Comparison of ENCODE assay signal across 9 mouse cellular contexts in the genomic region with DNA sequence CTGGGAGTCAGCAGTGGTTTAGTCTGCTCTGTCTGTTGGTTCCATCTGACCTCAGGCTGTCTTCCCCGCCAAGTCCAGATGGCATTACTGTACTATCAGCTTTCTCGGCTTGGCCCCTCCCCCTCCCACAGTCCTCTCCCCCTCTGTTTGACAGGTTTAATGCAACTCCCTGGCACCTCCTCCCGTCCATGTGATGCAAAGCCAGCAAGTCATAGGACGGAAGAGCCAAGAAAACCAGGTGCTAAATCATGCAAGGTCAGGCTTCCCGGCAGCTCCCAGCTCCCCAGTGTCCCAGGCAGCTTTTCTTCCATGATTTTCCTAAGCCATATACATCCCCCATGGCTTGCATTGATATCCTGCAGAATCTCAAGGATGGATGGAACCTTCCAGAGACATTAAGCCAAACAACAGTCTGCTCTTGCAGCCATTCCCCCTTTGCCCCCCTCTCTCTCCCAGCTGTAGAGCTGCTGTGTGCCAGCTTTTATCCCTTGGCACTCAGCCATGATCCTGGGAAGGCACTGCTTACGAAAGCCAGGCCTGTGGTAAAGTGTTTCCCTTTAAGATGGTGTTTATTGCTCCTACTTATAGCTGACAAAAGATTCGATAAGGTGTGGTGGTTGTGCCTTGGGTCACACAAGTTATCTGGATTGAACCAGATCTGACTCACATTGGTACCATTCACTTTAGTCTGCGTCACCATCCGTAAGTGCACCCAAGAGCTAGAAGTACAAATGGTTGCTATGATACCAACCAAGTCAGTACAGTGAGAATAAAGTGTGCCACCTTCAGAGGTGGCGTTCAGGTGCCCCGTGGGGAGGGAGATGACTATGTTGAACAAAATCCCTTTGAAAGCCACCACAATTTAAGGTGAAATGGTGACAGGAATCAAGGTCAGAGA. TPM values are rescaled to one million over a fixed set of nuclear protein-coding genes. Genes with fewer than 3 reads are reported as not detected.
DNase-seq lines count a peak whose midpoint lies in the region; ATAC-seq and TF ChIP-seq lines count a peak whose summit lies in the region.
"Had no signal": no experiment of that assay in that cellular context is flagged by ENCODE, and none has a peak within 500 bp of the region (broad histone marks: within the 10 kb centered on the region; RNA-seq: fewer than 3 reads in every experiment).

No protein-coding gene starts in this region.

- no peak overlapping the region for H3K4me3 ChIP-seq in forebrain, postnatal 0 days (ENCODE audit: low read depth, low read length)
- H3K4me3 ChIP-seq in neural tube, embryonic 13.5 days = no peak overlapping the region

- DNase-seq in right cerebral cortex, postnatal 14 days = peak; percentile 45
- no peak for DNase-seq in right cerebral cortex, postnatal 36 days (ENCODE audit: low spot score in 2 of 2)
- DNase-seq in cerebellum, adult 11-12 months = peak; percentile 89
- peak; percentile 85 for DNase-seq in forebrain, postnatal 0 days
- DNase-seq in heart, postnatal 36 days = peak; percentile 37 to 48
- DNase-seq in left cerebral cortex, postnatal 4 days = peak; percentile 96

- intact Hi-C loops in heart, postnatal 36 days (cut with DNase I) = loop anchor here (5.0 kb wide), 1 partner anchor 49 kb away; no protein-coding TSS in a partner anchor
- intact Hi-C loops in left cerebral cortex, postnatal 4 days (cut with DNase I) = no loop called here

- ATAC-seq in forebrain, postnatal 0 days = peak; percentile 60
- peak; percentile 72 for ATAC-seq in neural tube, embryonic 13.5 days (ENCODE audit: low read depth)
- ATAC-seq in inflammation-experienced regulatory T-cells, adult 6 months = no peak

- H3K36me3 ChIP-seq in forebrain, postnatal 0 days (ENCODE audit: insufficient read depth) = peaks cover 6% of the 10 kb centered on the region; the same call in 1 of the 2 replicates
- H3K36me3 ChIP-seq in neural tube, embryonic 13.5 days = 0 out of 2 replicates have a peak, but pooled peaks cover 3% of the 10 kb centered on the region

- H3K4me2 ChIP-seq in forebrain, postnatal 0 days (ENCODE audit: low read depth) = no peak overlapping the region
- H3K4me2 ChIP-seq in neural tube, embryonic 13.5 days = peak overlapping the region; percentile 19

- H3K27ac ChIP-seq in forebrain, postnatal 0 days (ENCODE audit: low read depth, low read length) = peak overlapping the region; percentile 87
- H3K27ac ChIP-seq in neural tube, embryonic 13.5 days (replicated peaks) = peak overlapping the region; percentile 91

- H3K27me3 ChIP-seq in forebrain, postnatal 0 days (ENCODE audit: insufficient read depth, low read length) = no peaks in the 10 kb centered on the region
- no peaks in the 10 kb centered on the region for H3K27me3 ChIP-seq in neural tube, embryonic 13.5 days

- no peaks in the 10 kb centered on the region for H3K9me3 ChIP-seq in forebrain, postnatal 0 days (ENCODE audit: low read length)
- H3K9me3 ChIP-seq in neural tube, embryonic 13.5 days = no peaks in the 10 kb centered on the region

- peaks cover 35% of the 10 kb centered on the region for H3K4me1 ChIP-seq in forebrain, postnatal 0 days (ENCODE audit: insufficient read depth)
- H3K4me1 ChIP-seq in neural tube, embryonic 13.5 days (replicated peaks) = peaks cover 46% of the 10 kb centered on the region

- WGBS in forebrain, postnatal 0 days = 18% methylated on average over 11 of the region's 11 CpGs
- WGBS in neural tube, embryonic 13.5 days = 33% methylated on average over 11 of the region's 11 CpGs

- peak; percentile 17; the same call in 1 of the 2 replicates for TF ChIP-seq CTCF in forebrain, postnatal 0 days (IDR thresholded peaks at IDR 0.05; ENCODE audit: low read depth)

- 0 out of 2 replicates have a peak overlapping the region, but pooled peaks have one; percentile 4 for H3K9ac ChIP-seq in forebrain, postnatal 0 days
- peak overlapping the region; percentile 41; the same call in 1 of the 2 replicates for H3K9ac ChIP-seq in neural tube, embryonic 13.5 days

RNA-seq across cellular contexts. Expression of a gene that starts 29.3 kb away (rescaled TPM):
- total RNA-seq in forebrain, postnatal 0 days (2014; rRNA removed) = 22.8 and 28.4 TPM in 2 replicates
- polyA plus RNA-seq in forebrain, postnatal 0 days (2015; fragmentation: Nextera tagmentation; extraction: Ambion mirVana) = 16.6 and 21.6 TPM in 2 replicates
- total RNA-seq in heart, postnatal 36 days (2021) = under 1 TPM; 0.33 to 0.56 TPM
- total RNA-seq in left cerebral cortex, postnatal 4 days (2021) = 10 to 100 TPM; 28.2 to 29.0 TPM
- 26.3 and 28.7 TPM in 2 replicates for polyA plus RNA-seq in neural tube, embryonic 13.5 days (2015; fragmentation: Nextera tagmentation; extraction: Ambion mirVana)
- polyA plus RNA-seq in inflammation-experienced regulatory T-cells, adult 6 months (2017; shearing (Covaris generic)) = under 1 TPM in 2 of 3 experiments, not detected in 1; 0.14 to 0.51 TPM

RNA-seq across cellular contexts. Expression of a gene that starts 40.5 kb away (rescaled TPM):
- total RNA-seq in forebrain, postnatal 0 days (2014; rRNA removed) = 0.33 and 0.77 TPM in 2 replicates
- 0.82 and 1.1 TPM in 2 replicates for polyA plus RNA-seq in forebrain, postnatal 0 days (2015; fragmentation: Nextera tagmentation; extraction: Ambion mirVana)
- not detected for total RNA-seq in heart, postnatal 36 days (2021)
- under 1 TPM; 0.26 to 0.40 TPM for total RNA-seq in left cerebral cortex, postnatal 4 days (2021)
- 0.50 TPM in 1 of 2 replicates, not detected in the other for polyA plus RNA-seq in neural tube, embryonic 13.5 days (2015; fragmentation: Nextera tagmentation; extraction: Ambion mirVana)
- polyA plus RNA-seq in inflammation-experienced regulatory T-cells, adult 6 months (2017; shearing (Covaris generic)) = not detected
- total RNA-seq: neutrophil, adult 5-6 weeks had no signal

RNA-seq across cellular contexts. Expression of a gene that starts 40.9 kb away (rescaled TPM):
- total RNA-seq in forebrain, postnatal 0 days (2014; rRNA removed) = 13.5 and 16.3 TPM in 2 replicates
- 20.6 and 20.9 TPM in 2 replicates for polyA plus RNA-seq in forebrain, postnatal 0 days (2015; fragmentation: Nextera tagmentation; extraction: Ambion mirVana)
- total RNA-seq in heart, postnatal 36 days (2021) = 10 to 100 TPM in 1 of 2 experiments, 1 to 10 TPM in 1; 9.6 to 12.7 TPM
- total RNA-seq in left cerebral cortex, postnatal 4 days (2021) = 1 to 10 TPM; 5.0 to 5.8 TPM
- polyA plus RNA-seq in neural tube, embryonic 13.5 days (2015; fragmentation: Nextera tagmentation; extraction: Ambion mirVana) = 21.9 and 23.3 TPM in 2 replicates
- polyA plus RNA-seq in inflammation-experienced regulatory T-cells, adult 6 months (2017; shearing (Covaris generic)) = 10 to 100 TPM; 58.2 to 69.1 (median 59.0) TPM

RNA-seq across cellular contexts. Expression of a gene that starts 47.8 kb away (rescaled TPM):
- 15.1 and 16.7 TPM in 2 replicates for total RNA-seq in forebrain, postnatal 0 days (2014; rRNA removed)
- polyA plus RNA-seq in forebrain, postnatal 0 days (2015; fragmentation: Nextera tagmentation; extraction: Ambion mirVana) = 19.2 and 23.0 TPM in 2 replicates
- under 1 TPM in 1 of 2 experiments, not detected in 1; 0.36 TPM for total RNA-seq in heart, postnatal 36 days (2021)
- 10 to 100 TPM; 20.5 to 21.3 TPM for total RNA-seq in left cerebral cortex, postnatal 4 days (2021)
- polyA plus RNA-seq in neural tube, embryonic 13.5 days (2015; fragmentation: Nextera tagmentation; extraction: Ambion mirVana) = 17.3 and 17.9 TPM in 2 replicates
- polyA plus RNA-seq in inflammation-experienced regulatory T-cells, adult 6 months (2017; shearing (Covaris generic)) = 1 to 10 TPM in 2 of 3 experiments, under 1 TPM in 1; 0.53 to 3.8 (median 3.5) TPM

Comparison
In these comparisons a context has a peak if more than half of its experiments do, and no peak if none do; other contexts are left out.
1. DNase-seq: peak in right cerebral cortex, postnatal 14 days (single experiment), cerebellum, adult 11-12 months (single experiment), forebrain, postnatal 0 days (single experiment), heart, postnatal 36 days (2 of 2) and left cerebral cortex, postnatal 4 days (single experiment); none in right cerebral cortex, postnatal 36 days (0 of 2).
2. RNA of a gene that starts 29.3 kb away (total RNA-seq): 28.2 to 29.0 TPM in left cerebral cortex, postnatal 4 days and 22.8 to 28.4 TPM in forebrain, postnatal 0 days; 0.33 to 0.56 TPM in heart, postnatal 36 days; every median in the first group is over 10 times any median in the second.